Mouse (Mus musculus) lung, postnatal 0 days (tissue): ENCODE measurements around the gene Gm11559.

ENCODE experiments used
- CTCF ChIP-seq: IDR thresholded peaks from 2 replicates; pipeline ENCODE4 v1.5.1; 2016; ENCODE audit warnings: antibody characterized with exemption, mild to moderate bottlenecking
- EP300 ChIP-seq: IDR thresholded peaks from 2 replicates; pipeline ENCODE4 v1.6.1; 2016; ENCODE audit warnings: antibody characterized with exemption, mild to moderate bottlenecking, control low read depth

DNA sequence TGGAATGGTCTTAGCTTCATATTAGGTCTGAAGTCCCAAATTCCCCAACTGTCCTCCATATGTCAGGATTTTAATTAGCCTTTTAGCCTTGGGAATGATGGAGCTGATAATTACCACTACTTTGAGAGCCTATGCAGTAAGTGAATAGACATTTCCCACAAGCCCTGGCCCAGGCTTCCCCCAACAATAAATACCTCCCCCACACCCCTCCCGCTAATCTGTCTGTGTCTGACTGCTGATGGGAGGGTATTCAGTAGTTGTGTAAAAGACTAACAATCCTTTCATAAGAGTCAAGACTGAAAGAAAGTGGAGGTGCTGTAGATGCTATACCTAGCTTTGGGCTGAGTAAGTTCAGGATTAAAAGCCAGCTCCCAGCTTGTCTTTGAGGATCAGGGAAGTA lies 22.1 kb upstream of the Gm11559 start:
- TF ChIP-seq CTCF (no peak), EP300 (no peak)
